ENCODE assay signal across 8 mouse cellular contexts in the genomic region with DNA sequence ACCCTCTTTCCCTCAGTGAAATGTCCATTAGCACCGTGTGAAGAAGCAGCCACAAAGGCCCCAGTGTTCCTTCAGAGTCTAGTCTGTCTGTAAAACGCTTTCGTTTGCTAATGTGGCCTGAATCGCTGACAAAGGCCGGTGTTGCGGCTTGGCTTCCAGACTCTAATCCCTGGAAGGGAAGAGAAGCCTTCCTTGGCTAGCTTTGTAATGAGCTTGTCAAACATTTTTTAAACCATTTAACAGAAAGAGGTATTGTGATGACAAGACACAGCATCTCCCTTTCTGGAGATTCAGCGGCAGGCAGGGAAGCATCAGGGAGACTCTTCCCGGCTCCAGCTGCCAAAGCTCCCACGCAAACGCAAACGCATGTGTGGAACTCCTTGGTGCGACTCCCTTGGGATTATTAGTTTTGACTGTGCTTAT.
DNase-seq lines count a peak whose midpoint lies in the region; ATAC-seq lines count a peak whose summit lies in the region.

No protein-coding gene starts in this region.

- DNase-seq in kidney, adult 18-20 months, result peak; percentile 29
- DNase-seq in kidney, adult 11 months, result no peak
- DNase-seq in embryo, embryonic 11 days, result peak; percentile 77
- peak; percentile 19 for DNase-seq in kidney, postnatal 14 days
- peak; percentile 63 for DNase-seq in mesoderm, embryonic 11.5 days (ENCODE audit: low read depth, low spot score)

- WGBS in heart, embryonic 12.5 days, result 40% methylated on average over 12 of the region's 12 CpGs
- WGBS in stomach, embryonic 14.5 days, result 16% methylated on average over 12 of the region's 12 CpGs

- no peaks in the 10 kb centered on the region for H3K36me3 ChIP-seq in heart, embryonic 12.5 days
- no peaks in the 10 kb centered on the region for H3K36me3 ChIP-seq in stomach, embryonic 14.5 days (ENCODE audit: control insufficient read depth, insufficient read depth, low read length)

- H3K4me1 ChIP-seq in heart, embryonic 12.5 days (replicated peaks), result no peaks in the 10 kb centered on the region
- H3K4me1 ChIP-seq in stomach, embryonic 14.5 days (ENCODE audit: control insufficient read depth, insufficient read depth, low read length), result peaks cover 17% of the 10 kb centered on the region; the same call in 1 of the 2 replicates

- H3K4me3 ChIP-seq in heart, embryonic 12.5 days, result peak overlapping the region; percentile 25
- H3K4me3 ChIP-seq in stomach, embryonic 14.5 days (ENCODE audit: low read depth, low read length), result peak overlapping the region; percentile 3; the same call in 1 of the 2 replicates

- H3K27ac ChIP-seq in heart, embryonic 12.5 days (ENCODE audit: poor library complexity, severe bottlenecking), result no peak overlapping the region
- peak overlapping the region; percentile 81 for H3K27ac ChIP-seq in stomach, embryonic 14.5 days (ENCODE audit: low read length)

- H3K4me2 ChIP-seq in heart, embryonic 12.5 days, result peak overlapping the region; percentile 62
- H3K4me2 ChIP-seq in stomach, embryonic 14.5 days (replicated peaks; ENCODE audit: low read depth, low read length), result peak overlapping the region; percentile 39

- H3K27me3 ChIP-seq in heart, embryonic 12.5 days (replicated peaks), result no peaks in the 10 kb centered on the region
- H3K27me3 ChIP-seq in stomach, embryonic 14.5 days (ENCODE audit: control insufficient read depth, insufficient read depth, low read length), result no peaks in the 10 kb centered on the region

- no peak for ATAC-seq in heart, embryonic 12.5 days (ENCODE audit: insufficient number of reproducible peaks, low FRiP score)
- peak; percentile 21; the same call in 1 of the 2 replicates for ATAC-seq in stomach, embryonic 14.5 days (ENCODE audit: insufficient number of reproducible peaks, insufficient read depth, low FRiP score, low read depth)
- no peak for ATAC-seq in megakaryocyte-erythroid progenitor cell, adult 5-6 weeks (replicated peaks; ENCODE audit: low FRiP score, low TSS enrichment, poor library complexity, severe bottlenecking)

- H3K9me3 ChIP-seq in heart, embryonic 12.5 days (replicated peaks), result no peaks in the 10 kb centered on the region
- no peaks in the 10 kb centered on the region for H3K9me3 ChIP-seq in stomach, embryonic 14.5 days (ENCODE audit: control insufficient read depth, low read depth, low read length)

- no peak overlapping the region for H3K9ac ChIP-seq in heart, embryonic 12.5 days
- no peak overlapping the region for H3K9ac ChIP-seq in stomach, embryonic 14.5 days (replicated peaks; ENCODE audit: low read depth, low read length)
